In genomic region chr3:116835350-116835749, GRCm38 (mm10) we compare ENCODE assay signal across 8 mouse cellular contexts. TPM values are rescaled to one million over a fixed set of nuclear protein-coding genes. Genes with fewer than 3 reads are reported as not detected.
DNase-seq lines count a peak whose midpoint lies in the region; ATAC-seq and TF ChIP-seq lines count a peak whose summit lies in the region.

No protein-coding gene starts in this region.

- ATAC-seq in heart, embryonic 11.5 days (replicated peaks; ENCODE audit: insufficient number of reproducible peaks, low FRiP score, low TSS enrichment) = no peak
- ATAC-seq in liver, embryonic 14.5 days (ENCODE audit: insufficient read depth) = no peak
- no peak for ATAC-seq in stomach, postnatal 0 days (ENCODE audit: low FRiP score, low TSS enrichment)

- H3K4me1 ChIP-seq in heart, embryonic 11.5 days (ENCODE audit: control insufficient read depth, insufficient read depth, low read length) = no peaks in the 10 kb centered on the region
- peaks cover 3% of the 10 kb centered on the region; the same call in 1 of the 2 replicates for H3K4me1 ChIP-seq in thymus, adult 2 months (replicated peaks; ENCODE audit: control insufficient read depth, insufficient read depth, low read length)
- H3K4me1 ChIP-seq in liver, embryonic 14.5 days (replicated peaks; ENCODE audit: control insufficient read depth in 2 of 2, insufficient read depth in 2 of 2, low read length in 1 of 2) = peaks cover 0 to 2% of the 10 kb centered on the region in 2 experiments; a peak in 1 of 4 replicates
- H3K4me1 ChIP-seq in stomach, postnatal 0 days (replicated peaks; ENCODE audit: control insufficient read depth, insufficient read depth) = no peaks in the 10 kb centered on the region

- no peak overlapping the region for H3K27ac ChIP-seq in heart, embryonic 11.5 days (ENCODE audit: low read depth, low read length)
- no peak overlapping the region for H3K27ac ChIP-seq in thymus, adult 2 months (ENCODE audit: control insufficient read depth, insufficient read depth, low read length)
- H3K27ac ChIP-seq in liver, embryonic 14.5 days = no peak overlapping the region
- H3K27ac ChIP-seq in stomach, postnatal 0 days (replicated peaks) = peak overlapping the region; percentile 15

- 77% methylated on average over 4 of the region's 4 CpGs for WGBS in heart, embryonic 11.5 days (ENCODE audit: insufficient replicate concordance)
- WGBS in thymus, adult 2 months = 27% methylated on average over 4 of the region's 4 CpGs
- 41% methylated on average over 4 of the region's 4 CpGs for WGBS in liver, embryonic 14.5 days (ENCODE audit: insufficient replicate concordance)
- 60% methylated on average over 4 of the region's 4 CpGs for whole genome bisulfite sequencing in stomach, postnatal 0 days

- TF ChIP-seq EP300 in liver, embryonic 14.5 days (IDR thresholded peaks at IDR 0.05; ENCODE audit: low read depth) = no peak
- TF ChIP-seq EP300 in stomach, postnatal 0 days (optimal IDR thresholded peaks at IDR 0.05) = no peak

- no peaks in the 10 kb centered on the region for H3K36me3 ChIP-seq in heart, embryonic 11.5 days (ENCODE audit: control insufficient read depth, insufficient read depth, low read length)
- H3K36me3 ChIP-seq in thymus, adult 2 months (ENCODE audit: control insufficient read depth, insufficient read depth, low read length) = no peaks in the 10 kb centered on the region
- no peaks in the 10 kb centered on the region for H3K36me3 ChIP-seq in liver, embryonic 14.5 days (replicated peaks; ENCODE audit: control insufficient read depth, insufficient read depth, low read depth)
- H3K36me3 ChIP-seq in stomach, postnatal 0 days (ENCODE audit: control insufficient read depth, insufficient read depth, low read length) = no peaks in the 10 kb centered on the region

- H3K9ac ChIP-seq in heart, embryonic 11.5 days (ENCODE audit: low read depth, low read length) = no peak overlapping the region
- H3K9ac ChIP-seq in liver, embryonic 14.5 days (replicated peaks) = peak overlapping the region; percentile 32; the same call in 1 of the 2 replicates
- no peak overlapping the region; the same call in 1 of the 2 replicates for H3K9ac ChIP-seq in stomach, postnatal 0 days (ENCODE audit: low read length)

- intact Hi-C loops in left cerebral cortex, postnatal 25 days (cut with DNase I) = loop anchor here (5.0 kb wide), 3 partner anchors 63 to 503 kb away; partner anchors contain the start of gene Sass6

- no peak for DNase-seq in heart, adult 8-10 months (ENCODE audit: low spot score)
- DNase-seq in thymus, adult 2 months = no peak
- no peak for DNase-seq in thymus, postnatal 4 days
- no peak for DNase-seq in liver, embryonic 14.5 days (ENCODE audit: low read depth in 3 of 3, low spot score in 3 of 3)
- DNase-seq in stomach, postnatal 0 days (ENCODE audit: low spot score) = no peak
- DNase-seq in left cerebral cortex, postnatal 25 days (ENCODE audit: low spot score in 2 of 2) = no peak
- DNase-seq in right cerebral cortex, adult 2 months (ENCODE audit: low spot score in 2 of 2) = no peak

- H3K27me3 ChIP-seq in heart, embryonic 11.5 days (ENCODE audit: control insufficient read depth, insufficient read depth, low read length) = no peaks in the 10 kb centered on the region
- no peaks in the 10 kb centered on the region for H3K27me3 ChIP-seq in thymus, adult 2 months (ENCODE audit: control insufficient read depth, insufficient read depth, low read length)
- no peaks in the 10 kb centered on the region for H3K27me3 ChIP-seq in liver, embryonic 14.5 days (ENCODE audit: control insufficient read depth, insufficient read depth, low read length)
- no peaks in the 10 kb centered on the region for H3K27me3 ChIP-seq in stomach, postnatal 0 days (ENCODE audit: control insufficient read depth, insufficient read depth, low read length)

- H3K9me3 ChIP-seq in heart, embryonic 11.5 days (replicated peaks; ENCODE audit: control insufficient read depth, low read length) = no peaks in the 10 kb centered on the region
- no peaks in the 10 kb centered on the region for H3K9me3 ChIP-seq in liver, embryonic 14.5 days (ENCODE audit: control insufficient read depth, low read length)
- no peaks in the 10 kb centered on the region for H3K9me3 ChIP-seq in stomach, postnatal 0 days (ENCODE audit: control insufficient read depth, low read length)

- H3K4me3 ChIP-seq in heart, embryonic 11.5 days (ENCODE audit: low read depth, low read length) = peak overlapping the region; percentile 40
- H3K4me3 ChIP-seq in thymus, adult 2 months (ENCODE audit: control insufficient read depth, insufficient read depth, low read length) = 0 out of 2 replicates have a peak overlapping the region, but pooled peaks have one; percentile 48
- no peak overlapping the region for H3K4me3 ChIP-seq in liver, embryonic 14.5 days (ENCODE audit: insufficient read depth in 1 of 2, low read depth in 2 of 2, low read length in 2 of 2)
- H3K4me3 ChIP-seq in stomach, postnatal 0 days (ENCODE audit: low read depth, low read length) = no peak overlapping the region

- peak overlapping the region; percentile 68 for H3K4me2 ChIP-seq in heart, embryonic 11.5 days
- H3K4me2 ChIP-seq in liver, embryonic 14.5 days (ENCODE audit: low read depth) = peak overlapping the region; percentile 61
- peak overlapping the region; percentile 54; the same call in 1 of the 2 replicates for H3K4me2 ChIP-seq in stomach, postnatal 0 days (replicated peaks; ENCODE audit: low read depth)

- TF ChIP-seq POLR2A in thymus, adult 2 months (IDR thresholded peaks at IDR 0.05; ENCODE audit: control insufficient read depth, extremely low read depth, insufficient read depth, low read length, poor library complexity) = no peak

- TF ChIP-seq CTCF in thymus, adult 2 months (IDR thresholded peaks at IDR 0.05; ENCODE audit: borderline replicate concordance, control insufficient read depth, extremely low read depth, insufficient read depth, low read length, poor library complexity) = no peak
- TF ChIP-seq CTCF in liver, embryonic 14.5 days (IDR thresholded peaks at IDR 0.05; ENCODE audit: low read depth) = no peak
- no peak for TF ChIP-seq CTCF in stomach, postnatal 0 days (IDR thresholded peaks at IDR 0.05; ENCODE audit: low read depth)

RNA-seq across cellular contexts. Expression of gene Frrs1, which starts 23.9 kb away (rescaled TPM):
- polyA plus RNA-seq in heart, embryonic 11.5 days (2014; fragmentation: Nextera tagmentation; extraction: Ambion mirVana) = 26.7 and 26.8 TPM in 2 replicates
- 1 to 10 TPM; 2.3 to 4.7 (median 3.9) TPM for total RNA-seq in heart, adult 8-10 months (2022)
- polyA plus RNA-seq in thymus, adult 2 months (2012; rRNA removed) = 19.2 and 24.8 TPM in 2 replicates
- 13.5 and 20.5 TPM in 2 replicates for polyA plus RNA-seq in liver, embryonic 14.5 days (2012; rRNA removed)
- polyA plus RNA-seq in liver, embryonic 14.5 days (2014; fragmentation: Nextera tagmentation; extraction: Ambion mirVana) = 30.5 and 31.4 TPM in 2 replicates
- polyA plus RNA-seq in stomach, postnatal 0 days (2015; fragmentation: Nextera tagmentation; extraction: Ambion mirVana) = 22.3 and 24.1 TPM in 2 replicates
- 1 to 10 TPM in 1 of 2 experiments, under 1 TPM in 1; 0.78 to 1.8 TPM for total RNA-seq in left cerebral cortex, postnatal 25 days (2021)

RNA-seq across cellular contexts. Expression of gene Agl, which starts 27.4 kb away (rescaled TPM):
- 49.2 and 55.8 TPM in 2 replicates for polyA plus RNA-seq in heart, embryonic 11.5 days (2014; fragmentation: Nextera tagmentation; extraction: Ambion mirVana)
- total RNA-seq in heart, adult 8-10 months (2022) = 100 to 1,000 TPM; 187 to 207 (median 200) TPM
- 8.0 and 8.9 TPM in 2 replicates for polyA plus RNA-seq in thymus, adult 2 months (2012; rRNA removed)
- 2.1 and 2.6 TPM in 2 replicates for polyA plus RNA-seq in liver, embryonic 14.5 days (2012; rRNA removed)
- polyA plus RNA-seq in liver, embryonic 14.5 days (2014; fragmentation: Nextera tagmentation; extraction: Ambion mirVana) = 4.4 and 4.6 TPM in 2 replicates
- 8.9 and 9.1 TPM in 2 replicates for polyA plus RNA-seq in stomach, postnatal 0 days (2015; fragmentation: Nextera tagmentation; extraction: Ambion mirVana)
- 10 to 100 TPM; 23.7 to 24.6 TPM for total RNA-seq in left cerebral cortex, postnatal 25 days (2021)

Comparison
In these comparisons a context has a peak if more than half of its experiments do, and no peak if none do; other contexts are left out.
1. H3K4me3 ChIP-seq: peak in heart, embryonic 11.5 days (single experiment) and thymus, adult 2 months (single experiment); none in liver, embryonic 14.5 days (0 of 2) and stomach, postnatal 0 days (single experiment).
2. Peak in every context shown above with its lines, with median percentiles within 50 percentile points of each other: H3K4me2 ChIP-seq.